Mouse (Mus musculus) adrenal gland, postnatal 10 days (tissue): ENCODE measurements around the gene Srpx. TPM values are rescaled to one million over a fixed set of nuclear protein-coding genes. Genes with fewer than 3 reads are reported as not detected.

Source experiments
- total RNA-seq, 2 experiments: library from RNA; stranded (reverse); gene quantifications; 2 replicates each; pipeline ENCODE4 v1.2.3; 2021

The Srpx gene
- total RNA-seq, 2 experiments from 2014 or later, result 9.7 to 10.5 TPM

Other genes with a start within 250 kb of the Srpx start
- gene Sytl5, start 232.1 kb downstream of the Srpx start, total RNA-seq, result 1 to 10 TPM; 1.8 to 3.0 TPM
- gene Rpgr, start 99.2 kb upstream of the Srpx start, total RNA-seq, result 1 to 10 TPM; 5.1 to 6.3 TPM
- gene Otc, start 134.6 kb upstream of the Srpx start, total RNA-seq, result 10 to 100 TPM; 15.0 to 30.6 TPM